Mouse (Mus musculus) thymus, postnatal 10 days (tissue): ENCODE results near the gene Lrrc31.

ENCODE experiments used
- DNase-seq, 2 experiments: peaks; one replicate each; pipeline ENCODE4 v3.0.0; 2021; ENCODE audit warnings: low spot score in 2 of 2

Gene Lrrc31

GRCm38 (mm10) chr3:30690976-30691375, 8.7 kb downstream of the Lrrc31 start:
- DNase-seq = no peak

GRCm38 (mm10) chr3:30687216-30687615, 12.4 kb downstream of the Lrrc31 start:
- DNase-seq = no peak

GRCm38 (mm10) chr3:30683190-30683589, 16.5 kb downstream of the Lrrc31 start:
- no peak for DNase-seq

DNA sequence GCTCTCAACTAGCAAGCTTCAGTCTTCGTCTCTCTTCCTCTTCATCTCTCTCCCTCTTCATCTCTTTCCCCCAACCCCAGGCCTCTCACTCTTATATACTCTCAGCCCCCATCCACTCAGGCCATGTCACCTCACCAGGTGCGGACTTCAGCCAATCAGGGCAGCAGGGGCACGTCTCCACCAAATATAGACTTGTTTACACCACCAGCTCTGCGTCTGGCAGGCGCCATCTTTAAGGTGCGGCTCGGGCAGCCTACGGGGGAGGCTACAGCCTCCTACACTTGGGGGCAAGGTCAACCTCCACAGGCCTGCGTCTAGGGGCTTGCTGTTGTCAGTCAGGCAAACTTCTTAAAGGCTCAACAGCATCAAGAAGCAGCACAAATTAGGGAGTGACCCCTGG, 41.2 kb downstream of the Lrrc31 start:
- DNase-seq = no peak

DNA sequence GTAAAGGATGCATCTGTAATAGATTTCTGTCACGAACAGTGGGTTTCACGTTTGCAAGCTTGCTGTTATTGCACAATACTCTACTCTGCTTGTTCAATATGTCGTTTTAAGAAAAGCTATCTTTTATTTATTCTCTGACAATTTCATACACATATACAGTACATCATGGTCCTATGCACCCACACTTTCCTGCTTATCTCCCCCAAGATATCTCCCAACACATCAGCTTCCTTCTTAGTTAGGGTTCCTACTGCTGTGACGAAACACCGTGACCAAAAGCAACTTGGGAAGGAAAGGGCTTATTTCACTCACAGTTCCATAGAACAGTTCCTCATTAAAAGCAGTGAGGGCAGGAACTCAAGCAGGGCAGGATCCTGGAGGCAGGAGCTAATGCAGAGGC, 43.7 kb downstream of the Lrrc31 start:
- DNase-seq = no peak

GRCm38 (mm10) chr3:30650062-30650841, 49.4 kb downstream of the Lrrc31 start:
- no peak for DNase-seq

DNA sequence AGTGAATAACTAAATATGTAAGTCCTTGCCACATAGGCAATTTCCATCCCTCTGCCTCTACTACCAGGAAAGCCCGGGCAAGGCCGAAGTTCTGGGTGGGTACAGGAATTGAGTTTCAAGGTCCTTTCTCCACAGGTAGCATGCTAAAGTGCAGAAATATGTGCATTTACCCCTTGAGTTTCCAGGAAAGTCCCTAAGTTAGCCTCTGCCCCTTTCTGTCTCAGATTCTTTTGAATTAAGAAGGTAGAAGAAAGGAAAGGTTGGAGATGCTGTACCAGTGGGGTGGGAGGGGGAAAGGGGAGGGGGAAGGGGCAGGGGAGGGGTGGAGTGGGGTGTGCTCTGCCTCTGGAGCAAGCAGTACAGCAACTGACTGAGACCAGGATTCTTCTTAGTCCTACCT, 51.2 kb downstream of the Lrrc31 start:
- no peak for DNase-seq

- DNase-seq = no peak
Observed at GRCm38 (mm10) chr3:30647440-30648090, 52.1 kb downstream of the Lrrc31 start, which contains the start of gene Lrrc34. Lrrc34 (minus strand) TSS chr3:30647869.

DNA sequence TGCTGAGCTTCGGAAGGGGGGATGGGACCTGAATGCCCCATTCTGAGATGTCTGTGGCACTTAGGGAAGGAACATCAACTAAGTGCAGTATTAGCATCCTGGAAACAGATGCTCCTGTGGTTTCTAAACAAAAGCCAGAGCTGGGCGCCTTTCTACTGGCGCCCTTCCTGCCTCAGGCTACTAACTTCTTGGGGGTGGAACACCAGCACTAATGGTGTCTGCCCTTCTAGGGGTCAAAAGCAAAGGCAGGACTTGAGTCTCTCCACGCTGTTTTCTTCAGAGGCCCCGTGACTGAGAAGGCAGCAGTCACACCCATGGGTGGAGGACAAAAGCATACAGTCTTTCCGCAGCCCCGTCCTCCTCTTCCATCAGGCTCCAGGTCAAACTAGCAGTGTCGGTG, 52.9 kb downstream of the Lrrc31 start:
- no peak for DNase-seq

DNA sequence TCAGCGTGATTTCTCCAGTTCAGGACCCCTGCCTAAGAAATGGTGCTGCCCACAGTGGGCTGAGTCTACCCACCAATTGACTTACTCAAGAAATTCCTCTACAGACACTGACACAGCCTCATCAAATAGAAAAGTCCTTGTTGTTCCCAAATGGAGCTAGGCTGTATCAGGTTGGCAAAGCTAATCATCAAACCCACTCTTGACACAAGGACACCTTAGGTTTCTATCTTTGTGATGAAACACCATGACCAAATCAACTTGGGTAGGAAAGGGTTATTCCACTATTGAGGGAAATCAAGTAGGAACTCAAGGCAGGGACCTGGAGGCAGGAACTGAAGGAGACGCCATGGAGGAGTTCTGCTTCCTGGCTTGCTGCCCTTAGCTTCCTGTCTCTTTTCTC, 55.4 kb downstream of the Lrrc31 start, which contains the start of gene Lrriq4:
TSS of gene Lrriq4 (plus strand) at position 301 of the 400 bp plus-strand sequence.
- DNase-seq = no peak

GRCm38 (mm10) chr3:30635629-30636028, 64.0 kb downstream of the Lrrc31 start:
- DNase-seq = no peak

DNA sequence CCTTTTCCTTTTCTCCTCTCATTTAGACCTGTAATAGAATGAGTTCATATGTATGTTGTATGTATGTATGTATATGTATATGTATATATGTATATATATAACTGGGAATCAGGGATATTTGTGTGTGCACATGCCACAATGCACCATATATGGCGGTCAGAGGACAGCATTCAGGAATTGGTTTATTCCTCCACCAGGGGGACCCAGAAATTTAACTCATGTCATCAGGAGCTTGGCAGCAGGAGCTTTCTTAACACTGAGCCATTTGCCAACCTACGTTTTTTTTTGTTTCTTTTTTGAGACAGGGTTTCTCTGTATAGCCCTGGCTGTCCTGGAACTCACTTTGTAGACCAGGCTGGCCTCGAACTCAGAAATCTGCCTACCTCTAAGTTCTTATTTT, 66.0 kb downstream of the Lrrc31 start:
- no peak for DNase-seq
